Mouse (Mus musculus) midbrain, embryonic 12.5 days (tissue): Measurements from ENCODE around the gene Ccdc62. TPM values are rescaled to one million over a fixed set of nuclear protein-coding genes. Genes with fewer than 3 reads are reported as not detected.

Source experiments
- ATAC-seq: fragments of 200-750 bp; cut with Nextera tagmentation; 2 replicates; pipeline ENCODE4 v1.8.0; 2017; ENCODE audit warnings: low read depth, moderate TSS enrichment, moderate library complexity; ENCODE audit not compliant: low FRiP score
- H3K27ac ChIP-seq: fragments of 300-500 bp; sonication (generic); replicated peaks from 2 replicates; pipeline ENCODE4 v1.5.1; 2016; ENCODE audit warnings: mild to moderate bottlenecking
- H3K27me3 ChIP-seq: fragments of 300-500 bp; sonication (generic); 2 replicates; pipeline ENCODE4 v1.6.1; 2016; ENCODE audit warnings: mild to moderate bottlenecking
- H3K36me3 ChIP-seq: fragments of 300-500 bp; sonication (generic); 2 replicates; pipeline ENCODE4 v1.6.1; 2016
- H3K4me1 ChIP-seq: fragments of 300-500 bp; sonication (generic); 2 replicates; pipeline ENCODE4 v1.6.1; 2016
- H3K4me2 ChIP-seq: fragments of 300-500 bp; sonication (generic); replicated peaks from 2 replicates; pipeline ENCODE4 v1.6.1; 2016; ENCODE audit warnings: mild to moderate bottlenecking, moderate library complexity
- H3K4me3 ChIP-seq: fragments of 300-500 bp; sonication (generic); 2 replicates; pipeline ENCODE4 v1.5.1; 2016; ENCODE audit warnings: mild to moderate bottlenecking
- H3K9ac ChIP-seq: fragments of 300-500 bp; sonication (generic); replicated peaks from 2 replicates; pipeline ENCODE4 v1.6.1; 2016; ENCODE audit warnings: mild to moderate bottlenecking, moderate library complexity
- H3K9me3 ChIP-seq: fragments of 300-500 bp; sonication (generic); 2 replicates; pipeline ENCODE4 v1.6.1; 2016; ENCODE audit warnings: mild to moderate bottlenecking
- WGBS: fragments of 180-500 bp; shearing (Covaris S2); methylation state at CpG from one replicate; pipeline ENCODE4 v1.1.7; 2016; 5-methylcytosine and 5-hydroxymethylcytosine counted together
- polyA plus RNA-seq: library from polyadenylated mRNA; unstranded; fragments of >200 nt; fragmentation: Nextera tagmentation; extraction: Ambion mirVana; gene quantifications from 2 replicates; pipeline ENCODE4 v1.2.1, GENCODE M21; 2016

Gene Ccdc62
- polyA plus RNA-seq, 1 experiment from 2014 or later: 6.1 TPM

DNA sequence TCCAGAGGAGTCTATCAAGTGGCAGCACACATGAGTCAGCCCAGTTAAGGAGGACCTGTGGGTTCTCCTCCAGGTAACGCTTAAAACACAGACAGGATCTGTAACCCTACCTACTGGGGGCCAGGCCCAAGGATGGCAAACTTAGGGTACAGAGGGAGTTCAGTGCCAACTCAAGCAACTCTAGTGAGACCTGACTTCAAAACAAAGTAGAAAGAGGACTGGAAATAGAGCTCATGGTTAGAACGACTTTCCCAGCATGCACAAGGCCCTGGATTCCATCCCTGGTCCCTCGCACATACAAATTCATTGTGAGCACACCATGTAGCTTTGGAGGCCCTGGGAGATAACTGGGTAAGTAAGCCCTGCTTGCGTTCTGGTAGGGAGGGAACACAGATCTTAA is 40.1 kb downstream of the Ccdc62 start:
- H3K4me2 ChIP-seq: no peak overlapping the region
- 89% methylated on average over 4 of the region's 4 CpGs for WGBS
- no peak for ATAC-seq
- H3K9ac ChIP-seq: no peak overlapping the region
- H3K9me3 ChIP-seq: no peaks in the 10 kb centered on the region
- peaks cover 9% of the 10 kb centered on the region for H3K4me1 ChIP-seq
- no peak overlapping the region for H3K4me3 ChIP-seq
- peaks cover 38% of the 10 kb centered on the region for H3K27me3 ChIP-seq
- no peaks in the 10 kb centered on the region for H3K36me3 ChIP-seq
- no peak overlapping the region for H3K27ac ChIP-seq

DNA sequence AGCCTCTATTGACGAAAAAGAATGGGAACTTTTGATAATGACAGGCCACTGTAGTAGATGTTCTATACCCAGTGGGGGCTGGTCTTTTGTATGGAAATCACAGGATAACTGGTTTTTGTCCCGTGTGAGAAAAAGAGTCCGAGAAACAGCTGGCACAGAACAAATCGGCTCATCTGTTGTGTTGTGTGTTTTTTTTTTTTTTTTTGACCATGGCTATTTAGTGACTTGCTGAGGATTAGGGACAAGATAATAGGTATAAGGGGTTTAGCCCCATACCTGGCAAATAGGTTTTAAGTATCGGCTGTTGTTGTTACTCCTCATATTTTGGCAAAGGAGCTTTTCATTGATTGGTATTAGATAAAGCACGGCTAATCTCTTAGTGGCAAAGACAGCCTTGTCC is 42.0 kb downstream of the Ccdc62 start:
- no peak for ATAC-seq
- WGBS: 67% methylated on average over 6 of the region's 6 CpGs
- Histone ChIP-seq H3K4me1 (peaks cover 9% of the 10 kb centered on the region), H3K4me2 (no peak overlapping the region), H3K9me3 (no peaks in the 10 kb centered on the region), H3K9ac (no peak overlapping the region), H3K27ac (no peak overlapping the region), H3K4me3 (no peak overlapping the region), H3K27me3 (peaks cover 48% of the 10 kb centered on the region), H3K36me3 (no peaks in the 10 kb centered on the region)

- Histone ChIP-seq H3K4me2 (peak within 1 kb of the TSS; percentile 92), H3K4me3 (peak within 1 kb of the TSS; percentile 82), H3K27me3 (peaks cover 48% of the 10 kb centered on the region), H3K36me3 (no peaks in the 10 kb centered on the region), H3K4me1 (peaks cover 9% of the 10 kb centered on the region), H3K9ac (peak within 1 kb of the TSS; percentile 75), H3K27ac (peak within 1 kb of the TSS; percentile 22; the same call in 1 of the 2 replicates), H3K9me3 (no peaks in the 10 kb centered on the region)
- 1% methylated on average over 72 of the region's 106 CpGs for WGBS
- peak; percentile 68 for ATAC-seq
Measured at GRCm38 (mm10) chr5:123973299-123974178, 43.1 kb downstream of the Ccdc62 start, which contains the start of gene Hip1r. Hip1r (plus strand) TSS chr5:123973628.

GRCm38 (mm10) chr5:123974179-123974485 is 43.7 kb downstream of the Ccdc62 start:
- no peaks in the 10 kb centered on the region for H3K9me3 ChIP-seq
- peak overlapping the region; percentile 75 for H3K9ac ChIP-seq
- no peaks in the 10 kb centered on the region for H3K36me3 ChIP-seq
- WGBS: under 1% methylated on average over 14 of the region's 14 CpGs
- peak overlapping the region; percentile 82 for H3K4me3 ChIP-seq
- peaks cover 48% of the 10 kb centered on the region for H3K27me3 ChIP-seq
- peak overlapping the region; percentile 92 for H3K4me2 ChIP-seq
- peaks cover 9% of the 10 kb centered on the region for H3K4me1 ChIP-seq
- ATAC-seq: no peak
- no peak overlapping the region for H3K27ac ChIP-seq

DNA sequence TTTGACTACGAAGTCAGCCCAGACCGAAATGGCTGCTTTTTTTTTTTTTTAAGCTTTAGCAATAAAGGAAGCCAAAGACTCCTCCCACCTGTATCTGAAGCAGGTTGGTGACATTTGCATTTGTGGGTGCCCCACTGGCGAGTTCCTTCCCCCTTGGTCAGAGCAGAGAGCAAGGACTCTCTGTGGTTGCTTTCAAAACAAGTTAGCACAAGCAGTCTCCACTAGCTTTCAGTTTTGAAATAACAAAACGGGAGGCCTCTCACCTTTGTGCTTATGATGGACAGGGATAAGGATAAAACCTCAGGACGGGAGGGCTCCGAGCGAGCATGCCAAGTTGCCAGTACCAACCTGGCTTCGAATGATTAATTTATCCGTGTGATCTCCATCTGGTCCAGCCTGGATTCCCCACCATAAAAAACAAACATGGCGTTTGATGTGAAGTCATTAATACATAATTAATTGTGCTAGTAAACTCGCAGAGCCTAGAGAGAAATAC is 44.2 kb downstream of the Ccdc62 start:
- Histone ChIP-seq H3K27me3 (peaks cover 48% of the 10 kb centered on the region), H3K9me3 (no peaks in the 10 kb centered on the region), H3K36me3 (no peaks in the 10 kb centered on the region), H3K9ac (no peak overlapping the region), H3K27ac (no peak overlapping the region), H3K4me1 (peaks cover 9% of the 10 kb centered on the region), H3K4me3 (peak overlapping the region; percentile 82), H3K4me2 (peak overlapping the region; percentile 92)
- WGBS: 39% methylated on average over 11 of the region's 11 CpGs
- ATAC-seq: no peak

DNA sequence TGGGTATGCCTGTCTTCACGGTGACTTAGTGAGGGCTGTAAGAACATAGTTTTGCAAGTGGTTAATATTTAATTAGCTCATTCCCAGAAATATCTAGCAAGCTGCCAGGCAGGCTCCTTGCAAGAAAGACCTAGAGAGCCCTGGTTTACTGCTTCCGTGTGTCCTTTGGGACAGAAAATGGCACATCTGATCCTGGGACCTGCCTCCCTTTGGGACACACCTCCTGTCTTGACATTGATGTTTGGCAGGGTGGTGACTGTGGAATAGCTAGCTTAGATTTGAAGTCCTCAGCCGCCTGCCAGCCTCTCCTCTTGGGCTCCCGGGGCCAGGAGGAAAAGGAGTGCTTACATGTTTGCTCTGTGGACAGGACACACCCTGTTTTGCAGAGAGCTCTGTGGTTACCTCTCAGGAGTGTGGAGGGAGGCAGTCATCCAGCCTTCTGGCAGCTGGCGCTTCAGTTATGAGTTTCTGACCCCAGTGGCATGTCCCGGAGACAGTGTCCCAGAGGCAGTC is 45.2 kb downstream of the Ccdc62 start:
- ATAC-seq: no peak
- whole genome bisulfite sequencing: 82% methylated on average over 6 of the region's 6 CpGs
- H3K27me3 ChIP-seq: peaks cover 41% of the 10 kb centered on the region
- H3K4me3 ChIP-seq: no peak overlapping the region
- H3K36me3 ChIP-seq: no peaks in the 10 kb centered on the region
- no peak overlapping the region for H3K27ac ChIP-seq
- H3K4me1 ChIP-seq: peaks cover 9% of the 10 kb centered on the region
- H3K9me3 ChIP-seq: no peaks in the 10 kb centered on the region
- no peak overlapping the region for H3K4me2 ChIP-seq
- no peak overlapping the region for H3K9ac ChIP-seq

- WGBS: 43% methylated on average over 3 of the region's 3 CpGs
- ATAC-seq: no peak
- Histone ChIP-seq H3K27ac (no peak overlapping the region), H3K27me3 (peaks cover 33% of the 10 kb centered on the region), H3K36me3 (no peaks in the 10 kb centered on the region), H3K9ac (no peak overlapping the region), H3K4me1 (peaks cover 9% of the 10 kb centered on the region), H3K4me3 (no peak overlapping the region), H3K9me3 (no peaks in the 10 kb centered on the region), H3K4me2 (no peak overlapping the region)
Measured at GRCm38 (mm10) chr5:123977231-123977630, 46.8 kb downstream of the Ccdc62 start.

GRCm38 (mm10) chr5:123978131-123978530 is 47.7 kb downstream of the Ccdc62 start:
- no peaks in the 10 kb centered on the region for H3K36me3 ChIP-seq
- 85% methylated on average over 5 of the region's 5 CpGs for WGBS
- no peak for ATAC-seq
- no peak overlapping the region for H3K27ac ChIP-seq
- H3K4me1 ChIP-seq: peaks cover 9% of the 10 kb centered on the region
- no peak overlapping the region for H3K9ac ChIP-seq
- H3K27me3 ChIP-seq: peaks cover 27% of the 10 kb centered on the region
- no peak overlapping the region for H3K4me2 ChIP-seq
- H3K9me3 ChIP-seq: no peaks in the 10 kb centered on the region
- no peak overlapping the region for H3K4me3 ChIP-seq

DNA sequence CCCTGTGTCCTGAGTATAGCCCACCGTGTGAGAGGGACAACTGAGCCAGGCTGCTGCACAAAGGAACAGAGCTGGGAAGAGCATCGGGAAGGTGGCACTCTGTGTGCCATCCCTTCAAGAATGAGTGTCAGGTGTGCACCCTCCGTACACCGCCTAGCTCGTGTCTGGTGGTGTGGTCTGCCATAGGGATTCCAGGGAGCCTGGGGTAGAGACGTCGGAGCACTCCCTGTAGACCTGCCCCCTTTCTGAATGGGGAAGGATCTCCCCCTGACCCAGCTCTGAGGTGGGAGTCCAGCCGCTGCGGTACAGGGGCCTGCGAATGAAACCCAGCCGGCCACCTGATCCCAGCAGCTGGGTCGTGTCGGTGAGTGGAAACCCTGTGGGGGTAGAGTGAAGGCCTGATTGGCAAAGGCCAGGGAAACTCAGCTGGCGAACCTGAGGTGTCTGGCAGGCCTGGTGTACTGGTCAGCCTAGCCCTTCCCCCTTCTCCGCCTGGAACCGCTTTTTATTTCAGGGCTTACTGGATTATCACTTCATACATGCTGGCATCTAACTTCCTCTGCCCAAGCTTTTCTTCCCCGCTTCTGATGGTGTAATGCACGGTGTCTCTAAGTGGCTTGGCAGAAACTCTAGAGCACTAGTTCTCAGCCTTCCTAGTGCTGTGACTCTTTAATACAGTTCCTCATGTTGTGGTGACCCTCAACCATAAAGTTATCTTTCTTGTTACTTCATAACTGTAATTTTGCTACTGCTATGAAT is 48.9 kb downstream of the Ccdc62 start:
- Histone ChIP-seq H3K9ac (no peak overlapping the region), H3K27ac (no peak overlapping the region), H3K36me3 (no peaks in the 10 kb centered on the region), H3K4me1 (peaks cover 4% of the 10 kb centered on the region), H3K4me3 (no peak overlapping the region), H3K9me3 (no peaks in the 10 kb centered on the region), H3K4me2 (no peak overlapping the region), H3K27me3 (peaks cover 22% of the 10 kb centered on the region)
- WGBS: 73% methylated on average over 18 of the region's 18 CpGs
- no peak for ATAC-seq

GRCm38 (mm10) chr5:123979980-123980369 is 49.5 kb downstream of the Ccdc62 start:
- H3K9me3 ChIP-seq: no peaks in the 10 kb centered on the region
- no peak overlapping the region for H3K9ac ChIP-seq
- no peak overlapping the region for H3K4me2 ChIP-seq
- H3K36me3 ChIP-seq: no peaks in the 10 kb centered on the region
- no peak overlapping the region for H3K27ac ChIP-seq
- no peaks in the 10 kb centered on the region; the same call in 1 of the 2 replicates for H3K4me1 ChIP-seq
- no peak for ATAC-seq
- WGBS: 59% methylated on average over 4 of the region's 4 CpGs
- H3K4me3 ChIP-seq: no peak overlapping the region
- H3K27me3 ChIP-seq: peaks cover 16% of the 10 kb centered on the region

GRCm38 (mm10) chr5:123980521-123981249 is 50.2 kb downstream of the Ccdc62 start:
- peaks cover 9% of the 10 kb centered on the region for H3K27me3 ChIP-seq
- no peak overlapping the region for H3K4me3 ChIP-seq
- no peak for ATAC-seq
- H3K9me3 ChIP-seq: no peaks in the 10 kb centered on the region
- no peak overlapping the region for H3K27ac ChIP-seq
- H3K4me2 ChIP-seq: no peak overlapping the region
- no peaks in the 10 kb centered on the region for H3K36me3 ChIP-seq
- WGBS: 81% methylated on average over 9 of the region's 9 CpGs
- no peaks in the 10 kb centered on the region; the same call in 1 of the 2 replicates for H3K4me1 ChIP-seq
- no peak overlapping the region for H3K9ac ChIP-seq
